Mouse (Mus musculus) embryonic stem cell, embryonic (primary cell): Measurements from ENCODE around the gene Ptpn18.
"Not testable (repeated sequence)": the region's sequence is repeated elsewhere in the genome, so short reads cannot be mapped to it uniquely, and the experiment has no call there.

Experiments used
- CTCF ChIA-PET, 4 experiments: fragments of 300-600 bp in 2 of 4; fragments of 350-600 bp in 2 of 4; sonication (Branson Sonifier 250); formaldehyde crosslinking; loops; one replicate each; lab custom pipeline; 2022; ENCODE audit warnings: inconsistent platforms in 2 of 4; lab: Charles Lee
- POLR2A ChIA-PET, 4 experiments: fragments of 300-600 bp in 2 of 4; fragments of 350-600 bp in 2 of 4; sonication (Branson Sonifier 250); formaldehyde crosslinking; loops; one replicate each; lab custom pipeline; 2022; ENCODE audit warnings: antibody characterized with exemption in 4 of 4, inconsistent platforms in 1 of 4; lab: Charles Lee

The Ptpn18 gene

GRCm38 (mm10) chr1:34487383-34487782 is 27.8 kb downstream of the Ptpn18 start:
- POLR2A ChIA-PET, result interaction anchor here in 3 of 4 experiments (0.5 to 0.8 kb wide), 5 partner anchors 18 to 643 kb away, joined by 3 to 5 read pairs (median 3); no protein-coding TSS in a partner anchor
- CTCF ChIA-PET, result interaction anchor here (0.5 to 1.2 kb wide), 14 partner anchors 12 to 937 kb away, joined by 3 to 21 read pairs (median 4); no protein-coding TSS in a partner anchor

GRCm38 (mm10) chr1:34489852-34490541 is 30.4 kb downstream of the Ptpn18 start:
- ChIA-PET POLR2A (no interaction called here), CTCF (interaction anchor here in 2 of 4 experiments (0.6 to 0.8 kb wide), 2 partner anchors 21 kb away, joined by 3 read pairs; no protein-coding TSS in a partner anchor)

- CTCF ChIA-PET, result interaction anchor here in 2 of 4 experiments (0.6 to 0.7 kb wide), 3 partner anchors 20 to 462 kb away, joined by 3 to 5 read pairs (median 3); no protein-coding TSS in a partner anchor
- POLR2A ChIA-PET, result interaction anchor here in 1 of 4 experiments (0.6 kb wide), 1 partner anchor 210 kb away, joined by 7 read pairs; no protein-coding TSS in a partner anchor
These were observed 31.9 kb downstream of the Ptpn18 start for GRCm38 (mm10) chr1:34491480-34491879.

GRCm38 (mm10) chr1:34502991-34503390 is 43.4 kb downstream of the Ptpn18 start:
- ChIA-PET POLR2A (interaction anchor here in 1 of 4 experiments (0.5 kb wide), 1 partner anchor 66 kb away, joined by 3 read pairs; no protein-coding TSS in a partner anchor), CTCF (interaction anchor here in 1 of 4 experiments (1.0 kb wide), 1 partner anchor 8 kb away, joined by 3 read pairs; no protein-coding TSS in a partner anchor)

GRCm38 (mm10) chr1:34505307-34505706 is 45.7 kb downstream of the Ptpn18 start:
- ChIA-PET CTCF (interaction anchor here in 3 of 4 experiments (0.5 to 1.5 kb wide), 4 partner anchors 11 to 137 kb away, joined by 3 to 5 read pairs (median 4); no protein-coding TSS in a partner anchor), POLR2A (interaction anchor here in 2 of 4 experiments (0.6 to 1.2 kb wide), 2 partner anchors 57 to 595 kb away, joined by 3 to 4 read pairs; no protein-coding TSS in a partner anchor)

GRCm38 (mm10) chr1:34505970-34506551 is 46.5 kb downstream of the Ptpn18 start:
- ChIA-PET POLR2A (no interaction called here), CTCF (interaction anchor here in 3 of 4 experiments (0.5 to 1.5 kb wide), 3 partner anchors 10 to 136 kb away, joined by 3 to 5 read pairs (median 4); no protein-coding TSS in a partner anchor)

GRCm38 (mm10) chr1:34507986-34508385 is 48.4 kb downstream of the Ptpn18 start:
- ChIA-PET POLR2A (no interaction called here), CTCF (interaction anchor here in 1 of 4 experiments (0.6 kb wide), 1 partner anchor 28 kb away, joined by 3 read pairs; no protein-coding TSS in a partner anchor)

- ChIA-PET CTCF (interaction anchor here (0.5 to 2.2 kb wide), 56 partner anchors 8 to 1624 kb away, joined by 3 to 17 read pairs (median 4); partner anchors contain the start of genes Amer3 (in 2 of the 4), Prss39 (in 1 of the 4) and Ptpn18 (in 1 of the 4)), POLR2A (interaction anchor here in 3 of 4 experiments (0.5 to 1.5 kb wide), 7 partner anchors 14 to 1858 kb away, joined by 3 to 4 read pairs (median 3); partner anchors contain the start of gene Amer3 (in 1 of the 3))
These were observed 51.0 kb downstream of the Ptpn18 start for GRCm38 (mm10) chr1:34510575-34510981.

- ChIA-PET POLR2A (interaction anchor here in 3 of 4 experiments (0.5 to 1.5 kb wide), 8 partner anchors 15 to 1857 kb away, joined by 3 to 4 read pairs (median 3); partner anchors contain the start of gene Amer3 (in 1 of the 3)), CTCF (interaction anchor here (0.5 to 2.2 kb wide), 57 partner anchors 8 to 1623 kb away, joined by 3 to 17 read pairs (median 4); partner anchors contain the start of genes Amer3 (in 2 of the 4), Prss39 (in 1 of the 4) and Ptpn18 (in 1 of the 4))
These were observed 51.5 kb downstream of the Ptpn18 start for GRCm38 (mm10) chr1:34511027-34511426.

- CTCF ChIA-PET, result no interaction called here
These were observed 53.5 kb downstream of the Ptpn18 start for GRCm38 (mm10) chr1:34513068-34513467.

GRCm38 (mm10) chr1:34516595-34516994 is 57.0 kb downstream of the Ptpn18 start:
- ChIA-PET POLR2A (interaction anchor here in 1 of 4 experiments (1.3 kb wide), 1 partner anchor 31 kb away, joined by 3 read pairs; no protein-coding TSS in a partner anchor), CTCF (interaction anchor here in 1 of 4 experiments (0.5 to 1.0 kb wide), 3 partner anchors 11 to 185 kb away, joined by 3 to 4 read pairs (median 3); no protein-coding TSS in a partner anchor)

More at GRCm38 (mm10) chr1:34513068-34513467, 53.5 kb downstream of the Ptpn18 start:
- POLR2A ChIA-PET, result no interaction called here

- POLR2A ChIA-PET, result interaction anchor here in 1 of 4 experiments (1.3 kb wide), 1 partner anchor 30 kb away, joined by 3 read pairs; no protein-coding TSS in a partner anchor
- CTCF ChIA-PET, result interaction anchor here in 1 of 4 experiments (1.0 kb wide), 1 partner anchor 184 kb away, joined by 4 read pairs; no protein-coding TSS in a partner anchor
These were observed 57.7 kb downstream of the Ptpn18 start for GRCm38 (mm10) chr1:34517297-34517696.

- POLR2A ChIA-PET, CTCF ChIA-PET: not testable (repeated sequence)
These were observed 58.2 kb downstream of the Ptpn18 start for GRCm38 (mm10) chr1:34517797-34518196.

GRCm38 (mm10) chr1:34518259-34518658 is 58.7 kb downstream of the Ptpn18 start:
- ChIA-PET CTCF (no interaction called here), POLR2A (no interaction called here)

- CTCF ChIA-PET, result interaction anchor here in 2 of 4 experiments (1.2 to 2.7 kb wide), 2 partner anchors 11 kb away, joined by 5 to 12 read pairs; no protein-coding TSS in a partner anchor
These were observed 62.8 kb downstream of the Ptpn18 start for GRCm38 (mm10) chr1:34522205-34522849.

GRCm38 (mm10) chr1:34522850-34523244 is 63.3 kb downstream of the Ptpn18 start:
- POLR2A ChIA-PET, result no interaction called here
- CTCF ChIA-PET, result interaction anchor here in 1 of 4 experiments (2.7 kb wide), 1 partner anchor 12 kb away, joined by 12 read pairs; no protein-coding TSS in a partner anchor

More at GRCm38 (mm10) chr1:34522205-34522849, 62.8 kb downstream of the Ptpn18 start:
- POLR2A ChIA-PET, result no interaction called here

- ChIA-PET CTCF (interaction anchor here in 2 of 4 experiments (1.0 to 2.7 kb wide), 2 partner anchors 12 kb away, joined by 3 to 12 read pairs; no protein-coding TSS in a partner anchor), POLR2A (no interaction called here)
These were observed 64.1 kb downstream of the Ptpn18 start for GRCm38 (mm10) chr1:34523647-34524046.
